Mouse (Mus musculus) layer of hippocampus, adult 9-10 months (tissue): ENCODE results near the gene Creld2.
"Not testable (repeated sequence)": the region's sequence is repeated elsewhere in the genome, so short reads cannot be mapped to it uniquely, and the experiment has no call there.

Experiments
- DNase-seq: peaks from one replicate; pipeline ENCODE4 v3.0.0; 2022; ENCODE audit warnings: low spot score

The Creld2 gene

DNA sequence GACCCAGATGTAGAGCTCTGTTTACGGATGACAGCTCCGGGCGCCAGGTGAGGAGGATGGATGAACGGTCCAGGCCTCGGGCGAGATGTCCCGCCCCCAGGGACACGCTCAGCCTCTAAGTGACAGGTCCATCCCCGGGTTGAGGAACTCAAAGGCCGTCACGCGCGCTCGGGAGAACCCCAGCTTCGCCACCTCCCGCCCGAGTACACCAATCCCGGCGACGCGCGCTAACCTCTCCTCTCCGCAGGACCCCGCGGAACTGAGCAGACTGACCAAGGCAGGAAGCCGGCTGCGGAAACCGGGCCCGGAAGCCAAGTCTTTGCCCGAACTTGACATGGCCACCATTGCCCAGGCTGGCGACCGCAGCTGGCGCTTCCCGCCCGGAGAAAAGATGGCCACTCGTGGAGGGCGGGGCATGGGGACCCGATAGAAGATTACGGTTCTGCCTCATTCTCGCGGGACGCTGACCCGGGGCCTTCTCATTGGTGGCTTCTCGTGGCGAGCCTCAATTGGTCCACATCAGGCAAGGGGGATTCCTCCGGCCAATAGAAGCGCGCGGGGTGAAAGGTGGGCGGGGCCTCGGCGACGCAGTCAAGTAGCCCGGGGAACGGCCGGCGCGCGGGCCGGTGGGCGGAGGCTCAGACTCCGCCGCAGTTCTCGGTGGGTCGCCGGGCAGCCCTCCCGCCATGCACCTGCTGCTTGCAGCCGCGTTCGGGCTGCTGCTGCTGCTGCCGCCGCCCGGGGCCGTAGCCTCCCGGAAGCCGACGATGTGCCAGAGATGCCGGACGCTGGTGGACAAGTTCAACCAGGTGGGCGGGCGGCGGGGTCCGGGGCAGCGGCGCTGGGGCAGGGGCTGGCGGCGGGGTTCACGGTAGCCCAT lies at the start of gene Creld2, which contains the start of gene Alg12:
TSS of gene Creld2 (plus strand) at position 621 of the 880 bp plus-strand sequence.
TSS of gene Alg12 (minus strand) at position 293 of the 880 bp plus-strand sequence.
- DNase-seq: peak; percentile 99

GRCm38 (mm10) chr15:88774630-88775029 lies 44.8 kb upstream of the Creld2 start:
- DNase-seq: not testable (repeated sequence)

- no peak for DNase-seq
Observed at GRCm38 (mm10) chr15:88792140-88792850, 27.2 kb upstream of the Creld2 start.

DNA sequence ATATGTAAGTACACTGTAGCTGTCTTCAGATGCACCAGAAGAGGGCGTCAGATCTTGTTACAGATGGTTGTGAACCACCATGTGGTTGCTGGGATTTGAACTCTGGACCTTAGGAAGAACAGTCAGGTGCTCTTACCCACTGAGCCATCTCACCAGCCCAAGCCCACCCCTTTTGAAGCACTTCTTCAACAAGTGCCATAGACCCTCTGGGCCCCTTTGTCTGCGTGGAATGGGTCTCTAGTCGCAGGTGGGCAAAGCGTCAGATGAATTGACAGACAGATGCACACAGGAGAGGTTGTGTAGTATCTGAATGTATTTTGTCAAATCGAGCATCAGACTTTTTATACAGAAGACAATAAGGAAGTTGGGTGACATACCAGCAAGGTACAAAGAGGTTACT lies 24.7 kb upstream of the Creld2 start:
- not testable (repeated sequence) for DNase-seq

DNA sequence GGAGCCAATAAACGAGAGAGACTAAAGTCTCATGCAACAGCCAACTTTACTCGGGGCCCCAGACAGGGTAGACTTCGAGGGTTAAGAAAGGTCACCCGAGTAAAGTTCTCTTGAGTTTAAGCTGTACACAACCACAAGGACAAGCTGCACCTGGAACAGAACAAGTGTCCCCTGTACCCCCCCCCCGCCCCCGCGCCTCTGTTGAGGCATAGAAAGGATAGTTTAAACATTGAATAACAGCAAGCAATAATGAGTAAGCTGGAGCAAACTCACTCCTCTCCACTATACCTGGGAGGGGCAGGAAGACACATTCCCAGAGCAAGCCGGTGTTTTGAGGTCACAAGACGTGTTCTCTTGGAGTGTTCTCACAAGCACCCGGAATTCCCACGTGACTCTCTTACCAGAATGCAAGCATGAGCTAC lies 19.5 kb upstream of the Creld2 start:
- DNase-seq: no peak

DNA sequence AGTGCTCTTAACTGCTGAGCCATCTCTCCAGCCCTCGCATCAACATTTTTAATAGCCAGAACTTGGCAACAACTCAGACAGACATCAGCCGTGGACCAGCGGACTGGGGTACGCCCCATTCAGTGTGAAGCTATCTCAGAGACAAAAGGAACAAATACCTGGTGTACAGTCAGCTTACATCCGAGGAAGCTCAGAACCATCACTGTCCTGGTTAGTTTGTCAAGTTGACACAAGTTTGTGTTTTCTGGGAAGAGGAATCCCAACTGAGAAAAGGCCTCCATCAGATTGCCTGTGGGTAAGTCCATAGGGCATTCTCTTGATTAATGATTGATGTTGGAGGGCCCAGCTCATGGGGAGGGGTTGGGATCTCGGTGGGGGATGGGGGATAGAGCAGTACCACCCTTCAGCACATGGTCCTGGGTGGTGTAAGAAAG lies 18.5 kb upstream of the Creld2 start:
- DNase-seq: no peak

DNA sequence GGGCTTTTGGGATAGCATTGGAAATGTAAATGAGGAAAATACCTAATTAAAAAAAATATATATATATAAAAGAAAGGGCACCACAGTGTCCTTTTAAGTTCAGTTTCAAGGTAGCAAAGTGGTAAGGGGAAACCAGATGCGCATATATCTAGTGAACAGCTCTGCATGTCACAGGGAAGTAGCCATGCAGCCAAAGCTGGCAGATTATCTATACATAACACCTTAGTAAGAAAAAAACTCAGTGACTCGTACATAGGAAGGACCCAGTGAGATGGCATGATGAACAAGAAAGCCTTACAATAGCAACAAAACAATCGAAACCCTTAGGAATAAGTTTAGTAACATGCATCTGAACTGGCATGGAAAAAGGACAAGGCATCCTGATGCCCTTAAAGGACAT lies 17.5 kb upstream of the Creld2 start:
- DNase-seq: no peak

DNA sequence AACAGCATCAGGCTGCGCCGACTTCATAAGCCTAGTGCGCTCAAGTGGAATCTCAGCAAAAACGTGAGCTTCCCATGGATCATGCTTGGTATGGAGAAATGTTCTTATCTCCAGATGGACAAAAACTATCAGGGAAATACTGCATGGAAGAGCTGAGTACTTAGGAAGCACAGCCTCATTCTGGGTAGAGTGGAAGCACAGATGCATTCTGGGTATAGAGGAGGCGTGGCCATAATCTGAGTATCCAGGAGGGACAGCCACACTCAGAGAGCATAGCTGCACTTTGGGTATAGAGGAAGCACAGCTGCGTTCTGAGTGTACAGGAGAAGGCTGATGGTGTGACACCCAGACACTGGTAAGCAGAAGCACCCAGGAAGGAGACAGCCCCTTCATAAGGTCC lies 17.1 kb upstream of the Creld2 start:
- no peak for DNase-seq

DNA sequence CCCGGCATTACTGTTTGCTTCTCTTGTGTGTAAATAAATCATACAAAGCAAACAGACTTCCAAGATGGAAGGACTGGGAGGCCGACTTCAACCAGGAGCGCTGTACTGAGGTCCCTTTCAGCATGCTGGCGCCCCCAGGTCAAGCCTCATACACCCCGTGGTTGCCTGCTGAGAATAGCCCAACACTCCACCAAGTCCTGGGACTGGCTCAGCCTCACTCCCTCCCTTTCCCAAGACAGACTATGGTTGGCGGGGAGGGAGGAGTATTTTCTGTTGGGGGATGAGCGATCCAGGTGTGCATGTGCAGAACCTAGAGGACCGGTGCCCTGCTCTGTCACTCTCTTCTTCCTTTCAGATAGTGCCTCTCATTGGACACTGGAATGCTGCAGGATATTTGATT lies 11.3 kb upstream of the Creld2 start:
- DNase-seq: no peak

- no peak for DNase-seq
Observed at GRCm38 (mm10) chr15:88810369-88810768, 9.1 kb upstream of the Creld2 start.

- DNase-seq: no peak
Observed at GRCm38 (mm10) chr15:88813262-88813661, 6.2 kb upstream of the Creld2 start.

DNA sequence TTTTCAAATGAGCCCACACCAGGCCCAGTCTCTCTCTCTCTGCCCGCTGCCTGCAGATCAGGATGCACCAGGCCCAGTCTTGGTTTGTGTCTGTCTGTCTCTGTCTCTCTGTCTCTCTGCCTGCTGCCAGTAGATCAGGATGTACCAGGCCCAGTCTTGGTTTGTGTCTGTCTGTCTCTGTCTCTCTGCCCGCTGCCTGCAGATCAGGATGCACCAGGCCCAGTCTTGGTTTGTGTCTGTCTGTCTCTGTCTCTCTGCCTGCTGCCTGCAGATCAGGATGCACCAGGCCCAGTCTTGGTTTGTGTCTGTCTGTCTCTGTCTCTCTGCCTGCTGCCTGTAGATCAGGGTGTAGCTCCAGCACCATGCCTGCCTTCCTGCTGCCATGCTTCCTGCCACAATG lies 5.6 kb upstream of the Creld2 start:
- not testable (repeated sequence) for DNase-seq

DNA sequence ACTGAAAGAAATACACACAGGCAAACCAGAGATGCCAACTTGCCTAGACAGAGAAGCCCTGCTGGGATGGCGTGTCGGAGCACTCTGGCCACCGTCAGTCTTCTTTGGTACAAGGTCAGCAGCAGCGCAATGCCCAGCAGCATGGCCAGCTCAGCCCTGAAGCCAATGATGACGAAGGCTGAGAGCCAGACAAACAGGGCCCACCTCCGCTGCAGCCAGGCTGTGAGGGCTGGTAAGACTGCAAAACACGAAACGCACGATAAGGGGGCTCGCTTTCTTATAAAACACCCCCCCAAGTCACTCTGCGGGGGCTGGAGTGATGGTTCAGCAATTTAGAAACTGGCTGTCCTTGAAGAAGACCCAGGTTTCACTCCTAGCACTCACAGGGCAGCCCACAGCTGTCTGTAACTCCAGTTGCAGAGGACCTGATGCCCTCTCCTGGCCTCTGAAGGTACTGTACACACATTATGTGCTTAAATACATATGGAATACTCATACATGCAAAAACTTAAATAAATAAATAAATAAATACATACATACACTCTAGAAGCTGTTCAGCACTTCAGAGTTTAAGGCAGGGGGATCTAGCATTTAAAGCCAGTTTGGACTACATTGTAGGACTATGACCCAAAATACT lies 4.9 kb upstream of the Creld2 start:
- DNase-seq: no peak

DNA sequence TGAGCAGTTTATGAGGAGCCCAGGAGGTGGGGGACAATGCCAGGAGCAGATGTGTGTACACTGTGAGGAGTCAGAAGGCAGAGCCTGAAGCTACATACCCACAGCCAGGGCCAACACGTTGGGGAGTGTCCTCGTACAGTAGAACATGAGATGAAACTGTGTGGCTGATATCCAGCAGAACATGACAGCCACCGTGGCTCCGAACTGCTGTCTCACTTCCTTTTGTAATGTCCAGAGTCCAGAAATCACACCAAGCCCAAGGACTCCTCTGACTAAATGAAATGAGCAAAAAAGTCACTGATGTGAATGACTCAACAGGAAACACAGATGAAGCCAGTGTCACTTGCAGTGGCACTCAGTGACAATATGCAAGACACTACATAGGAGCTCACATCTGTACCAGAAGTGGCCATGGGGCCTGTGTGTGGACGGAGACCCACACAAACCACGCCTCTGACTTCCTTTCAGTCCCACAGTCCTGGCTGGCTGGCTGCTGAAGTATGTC lies 4.2 kb upstream of the Creld2 start:
- DNase-seq: no peak

- no peak for DNase-seq
Observed at GRCm38 (mm10) chr15:88819906-88820303, 459 bp downstream of the Creld2 start.

DNA sequence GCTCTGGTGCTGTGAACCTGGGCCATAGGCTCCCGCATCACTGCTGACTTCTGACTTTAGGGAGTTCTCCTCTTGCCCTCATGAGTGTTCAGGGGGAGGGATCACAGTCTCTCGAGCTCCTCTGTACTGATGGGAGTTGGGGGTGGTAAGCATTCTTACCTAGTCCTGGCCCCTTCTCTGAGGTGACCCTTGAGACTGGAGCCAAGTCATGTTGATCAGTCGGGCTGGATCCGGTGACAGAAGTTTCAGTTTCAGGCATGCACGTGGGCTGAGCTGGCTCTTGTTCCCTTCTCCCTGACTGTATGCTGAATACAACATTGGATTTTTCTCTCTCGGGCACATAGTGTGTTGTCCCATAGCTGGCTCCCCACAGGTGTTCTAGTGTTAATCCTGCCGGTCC lies 2.0 kb downstream of the Creld2 start:
- DNase-seq: no peak

- no peak for DNase-seq
Observed at GRCm38 (mm10) chr15:88822513-88822912, 3.1 kb downstream of the Creld2 start.

DNA sequence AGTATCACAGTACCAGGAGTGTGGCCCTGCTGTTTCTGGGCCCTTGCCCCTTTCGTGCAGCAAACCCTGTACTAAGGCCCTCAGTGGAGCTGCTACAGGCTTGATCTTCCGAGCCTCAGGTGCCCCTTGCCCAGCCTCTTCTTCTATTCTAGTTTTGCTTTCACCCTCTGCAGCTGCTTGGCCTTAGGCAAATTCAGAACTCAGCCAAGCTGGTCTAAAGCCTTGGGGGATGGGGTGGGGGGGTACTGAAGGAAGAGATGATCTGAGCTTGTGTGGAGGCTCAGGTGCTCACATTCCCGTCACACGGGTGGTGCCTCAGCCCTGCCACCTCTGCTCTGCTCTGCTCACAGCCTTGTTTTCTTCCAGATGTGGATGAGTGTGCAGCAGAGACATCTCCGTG lies 3.9 kb downstream of the Creld2 start:
- no peak for DNase-seq

- no peak for DNase-seq
Observed at GRCm38 (mm10) chr15:88827466-88827865, 8.0 kb downstream of the Creld2 start.

DNA sequence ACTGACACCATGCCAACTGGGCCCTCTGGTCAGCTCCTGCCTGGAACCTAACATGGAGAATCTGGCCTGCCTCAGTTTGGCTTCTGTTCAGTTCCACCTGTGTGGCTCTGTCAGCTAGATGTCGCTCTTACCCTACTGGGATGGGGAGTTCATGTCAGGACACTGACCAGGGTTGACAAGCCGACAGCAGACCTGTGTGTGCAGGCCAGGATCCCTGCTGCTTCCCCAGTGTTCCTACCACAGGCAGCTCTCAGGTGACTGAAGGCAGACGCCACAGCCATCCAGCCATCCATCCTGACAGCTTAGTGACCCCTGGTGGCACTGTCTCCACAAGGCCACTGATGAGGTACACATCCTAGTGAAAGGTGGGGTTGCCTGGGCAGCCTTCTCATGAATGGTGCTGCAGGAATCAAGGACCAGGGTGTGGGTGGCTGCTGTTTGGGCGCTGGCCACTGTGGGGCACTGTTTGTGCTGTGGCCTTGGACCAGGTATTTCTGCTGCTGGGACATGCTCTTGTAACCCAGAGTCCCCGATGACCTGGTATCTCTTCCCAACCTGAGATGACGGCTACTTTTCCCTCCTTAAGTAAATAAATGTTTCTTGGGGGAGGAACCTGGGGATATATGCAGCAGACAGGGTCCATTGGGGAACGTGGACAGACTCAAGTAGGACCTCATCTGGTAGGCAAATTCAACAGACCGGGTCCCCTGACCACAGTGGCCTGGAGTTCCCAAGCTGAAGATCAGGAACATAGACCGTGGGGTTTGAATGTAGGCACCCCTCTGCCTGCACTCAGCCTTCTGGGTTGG lies 8.7 kb downstream of the Creld2 start:
- DNase-seq: no peak
